Mouse (Mus musculus): ENCODE measurements around the gene Tnfrsf18. TPM values are rescaled to one million over a fixed set of nuclear protein-coding genes. Genes with fewer than 3 reads are reported as not detected.

Tnfrsf18 gene
- not detected for total RNA-seq (2021)
- long read RNA-seq, result 0 reads

DNA sequence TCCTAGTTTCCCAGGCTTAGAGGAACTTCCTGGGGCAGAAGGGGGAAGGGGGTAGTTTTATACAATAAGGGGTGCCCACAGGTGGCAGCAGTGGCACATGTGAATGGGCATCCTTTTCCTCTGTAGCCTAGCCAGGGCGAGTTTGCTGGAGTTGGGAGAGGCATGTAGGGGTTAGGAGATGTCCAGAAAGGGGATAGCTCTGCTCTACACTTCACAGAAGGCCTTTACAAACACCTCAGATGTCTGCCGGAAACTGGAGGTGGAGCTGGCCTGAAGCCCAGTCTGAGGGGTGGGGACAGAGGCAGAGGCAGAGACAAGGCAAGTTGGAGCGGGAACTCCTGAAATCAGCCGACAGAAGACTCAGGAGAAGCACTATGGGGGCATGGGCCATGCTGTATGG, at the start of gene Tnfrsf18:
Tnfrsf18 (plus strand) TSS at position 152 of the 400 bp plus-strand sequence.
- DNase-seq (ENCODE audit: low spot score in 2 of 2), result peak; percentile 32 to 51

DNA sequence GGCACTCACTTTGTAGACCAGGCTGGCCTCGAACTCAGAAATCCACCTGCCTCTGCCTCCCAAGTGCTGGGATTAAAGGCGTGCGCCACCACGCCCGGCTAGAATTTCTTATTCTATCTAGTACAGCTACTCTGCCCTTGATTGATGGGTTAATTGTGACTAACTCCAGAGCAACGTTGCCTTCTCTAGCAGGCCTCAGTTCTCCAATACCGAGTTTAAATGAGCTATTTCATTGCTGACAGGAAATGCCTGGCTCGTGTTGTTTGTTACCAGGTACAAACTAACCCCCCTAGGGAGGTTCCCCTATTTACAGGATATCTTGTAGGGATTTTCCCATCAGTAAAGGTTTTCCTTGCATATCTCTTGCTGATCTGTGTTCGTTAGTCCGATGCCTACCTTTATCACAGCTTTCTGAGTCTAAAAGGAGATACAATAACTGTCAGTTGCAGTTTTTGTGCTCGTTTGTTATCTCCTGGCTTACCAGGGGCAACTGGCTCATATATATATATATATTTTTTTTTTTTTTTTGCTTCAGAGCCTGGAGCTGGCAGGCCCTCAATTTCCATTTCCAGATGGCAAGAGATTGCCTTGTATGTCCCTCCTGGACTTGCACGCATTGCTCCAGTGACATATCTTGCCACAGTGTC, 44.4 kb upstream of the Tnfrsf18 start:
- no peak for DNase-seq (ENCODE audit: low spot score in 2 of 2)

DNA sequence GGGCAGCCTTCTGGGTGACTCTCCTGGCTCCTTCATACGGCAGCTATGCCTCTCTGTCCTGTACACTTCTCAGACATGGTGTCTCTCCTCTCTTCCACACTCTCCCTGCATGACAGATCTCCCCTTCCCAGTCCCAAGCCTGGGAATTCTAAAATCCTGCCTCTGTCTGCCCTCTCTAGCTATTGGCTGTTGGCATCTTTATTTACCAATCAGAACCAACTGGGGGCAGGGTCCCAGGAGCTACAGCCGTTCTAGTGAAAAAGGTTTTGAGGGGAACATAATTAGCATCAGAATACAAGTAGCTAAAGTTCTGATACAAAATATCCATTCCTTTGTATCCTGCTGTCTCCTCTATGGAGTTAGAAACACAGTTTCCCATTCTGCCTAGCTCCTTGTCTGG, 42.2 kb upstream of the Tnfrsf18 start:
- DNase-seq (ENCODE audit: low spot score in 2 of 2), result no peak

DNA sequence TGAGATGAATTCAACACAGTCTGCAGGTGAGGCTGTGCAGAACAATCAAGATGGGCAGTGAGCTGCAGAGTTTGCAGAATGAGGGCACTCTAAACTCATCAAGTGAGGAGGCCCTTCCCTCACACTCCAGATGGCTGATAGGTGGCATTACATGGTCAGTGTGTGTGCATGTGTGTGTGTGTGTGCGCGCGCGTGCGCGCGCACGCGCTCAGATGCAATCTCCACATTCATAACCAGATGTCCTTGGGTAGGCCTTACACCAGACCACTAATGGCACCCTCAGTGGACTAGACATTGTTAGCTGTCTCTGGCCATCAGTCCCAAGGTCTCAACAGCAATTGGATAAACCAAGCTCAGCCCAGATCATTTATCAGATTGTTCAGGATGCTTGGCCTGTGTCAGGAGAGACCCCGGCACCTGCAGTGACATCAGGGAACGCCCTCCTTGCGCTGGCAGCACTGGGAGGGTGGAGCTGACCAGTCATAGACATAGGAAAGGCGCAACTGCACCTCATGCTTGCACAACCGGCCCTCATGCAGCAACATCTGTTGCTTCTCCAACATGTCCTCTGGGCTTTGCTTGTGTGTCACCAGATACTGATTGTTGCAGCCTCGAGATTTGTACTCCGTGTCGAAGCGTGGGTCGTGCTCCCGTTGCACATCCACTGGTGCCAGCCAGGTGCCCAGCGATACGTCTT, 34.6 kb upstream of the Tnfrsf18 start:
- DNase-seq (ENCODE audit: low spot score in 2 of 2), result no peak

DNA sequence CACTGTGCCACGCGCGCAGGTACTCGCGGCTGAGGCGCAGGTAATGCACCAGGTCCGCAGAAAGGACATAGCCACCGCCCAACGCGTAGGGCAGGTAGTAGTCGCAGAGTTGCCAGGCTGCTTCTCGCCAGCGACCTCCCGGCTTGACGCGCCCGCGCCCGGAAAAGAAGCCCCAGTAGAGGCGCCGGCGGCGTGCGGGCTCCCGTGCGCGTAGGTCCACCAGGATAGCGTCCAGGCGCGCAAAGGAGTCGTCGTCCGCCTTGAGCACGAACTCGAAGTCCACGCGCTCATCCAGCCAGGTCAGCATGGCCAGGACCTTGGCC, 34.1 kb upstream of the Tnfrsf18 start:
- DNase-seq (ENCODE audit: low spot score in 2 of 2), result no peak

DNA sequence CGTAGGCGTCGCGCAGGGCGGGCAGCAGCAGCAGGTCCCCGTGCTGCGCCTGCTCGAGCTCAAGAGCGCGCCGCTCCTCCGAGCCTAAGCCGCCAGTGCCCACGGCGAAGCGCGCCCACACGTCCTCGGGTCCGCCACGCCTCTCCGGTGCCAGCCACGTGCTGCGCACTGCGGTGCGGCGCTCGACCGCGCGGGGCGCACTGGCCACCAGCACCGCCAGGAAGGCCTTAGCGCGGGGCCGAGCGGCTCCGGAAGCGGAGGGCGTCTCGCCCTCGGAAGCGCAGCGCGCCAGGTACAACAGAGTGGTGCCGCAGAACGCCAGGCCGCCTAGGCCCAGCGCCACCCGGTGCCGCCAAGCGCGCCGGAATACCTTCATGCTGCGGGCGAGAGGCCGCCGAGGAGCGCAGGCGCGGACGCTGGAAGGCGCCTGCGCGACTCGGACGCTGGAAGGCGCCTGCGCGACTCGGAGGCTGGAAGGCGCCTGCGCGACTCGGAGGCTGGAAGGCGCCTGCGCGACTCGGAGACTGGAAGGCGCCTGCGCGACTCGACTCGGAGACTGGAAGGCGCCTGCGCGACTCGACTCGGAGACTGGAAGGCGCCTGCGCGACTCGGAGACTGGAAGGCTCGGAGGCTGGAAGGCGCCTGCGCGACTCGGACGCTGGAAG, 33.6 kb upstream of the Tnfrsf18 start, which contains the start of the genes B3galt6 and Sdf4:
B3galt6 (minus strand) TSS at position 409 of the 665 bp plus-strand sequence.
Sdf4 (plus strand) TSS at position 632 of the 665 bp plus-strand sequence.
- DNase-seq (ENCODE audit: low spot score in 2 of 2), result peak; percentile 86 to 93

DNA sequence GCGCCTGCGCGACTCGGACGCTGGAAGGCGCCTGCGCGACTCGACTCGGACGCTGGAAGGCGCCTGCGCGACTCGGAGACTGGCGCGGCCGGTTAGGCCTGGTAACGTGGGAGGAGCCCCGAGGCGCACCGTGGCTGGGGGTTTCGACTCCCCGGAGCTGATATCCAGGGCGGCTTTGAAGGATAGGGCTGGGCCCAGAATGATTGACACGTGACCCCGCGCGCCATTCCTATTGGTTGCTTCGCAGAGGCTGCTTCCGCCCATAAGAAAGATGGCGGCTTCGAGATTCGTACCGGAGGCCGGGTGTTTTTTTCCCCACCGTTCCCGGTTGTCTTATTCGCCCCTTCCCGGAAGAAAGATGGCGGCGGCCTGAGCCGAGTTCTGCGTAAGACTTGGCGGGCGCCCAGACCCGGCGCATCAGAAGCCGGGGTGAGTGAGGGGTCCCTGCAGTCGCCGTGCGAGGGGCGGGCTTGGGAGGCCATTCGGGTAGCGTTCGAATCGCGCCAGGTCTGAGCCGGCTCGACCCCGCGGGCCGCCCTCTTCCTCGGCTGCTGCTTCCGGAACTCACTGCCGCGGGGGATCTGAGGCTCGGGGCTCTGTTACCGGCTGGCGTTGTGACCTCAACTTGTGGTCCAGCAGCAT, 32.9 kb upstream of the Tnfrsf18 start:
- DNase-seq (ENCODE audit: low spot score in 2 of 2), result peak; percentile 93 to 99

DNA sequence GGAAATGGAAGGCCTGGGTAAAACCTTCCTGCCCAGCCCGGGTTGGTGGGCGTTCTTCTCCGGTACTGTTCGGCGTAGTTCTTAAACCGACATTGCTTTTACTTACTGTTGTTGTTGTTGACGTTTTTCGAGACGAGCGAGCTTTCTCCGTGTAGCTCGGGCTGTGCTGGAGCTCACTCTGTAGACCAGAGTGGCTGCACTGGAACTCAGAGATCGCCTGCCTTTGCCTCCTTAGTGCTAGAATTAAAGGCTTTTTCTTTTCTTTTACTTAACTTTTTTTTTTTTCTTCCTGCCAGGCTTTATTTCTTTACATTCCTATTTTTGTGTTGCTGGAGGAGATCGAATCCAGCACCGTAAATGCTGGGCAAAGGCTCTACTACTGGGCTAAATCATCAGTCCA, 32.4 kb upstream of the Tnfrsf18 start:
- no peak for DNase-seq (ENCODE audit: low spot score in 2 of 2)

DNA sequence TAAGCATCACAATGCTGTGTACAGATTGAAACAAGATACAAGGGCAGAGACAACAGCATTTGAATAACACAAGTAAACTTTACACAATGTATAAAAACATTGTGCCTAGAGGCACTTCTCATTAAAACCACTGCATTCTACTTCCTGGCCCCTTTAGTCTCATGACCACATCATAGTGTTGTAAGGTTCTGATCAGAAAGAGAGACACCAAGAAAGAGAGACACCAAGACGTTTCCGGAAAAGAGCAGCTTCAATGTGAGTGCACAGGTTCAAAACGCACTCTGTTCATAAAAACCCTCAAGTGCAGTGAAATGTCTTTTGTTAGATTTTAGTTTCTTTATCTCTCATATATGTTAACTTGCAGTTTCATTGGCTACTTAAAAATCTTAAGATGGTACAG, 21.9 kb upstream of the Tnfrsf18 start:
- no peak for DNase-seq (ENCODE audit: low spot score in 2 of 2)

DNA sequence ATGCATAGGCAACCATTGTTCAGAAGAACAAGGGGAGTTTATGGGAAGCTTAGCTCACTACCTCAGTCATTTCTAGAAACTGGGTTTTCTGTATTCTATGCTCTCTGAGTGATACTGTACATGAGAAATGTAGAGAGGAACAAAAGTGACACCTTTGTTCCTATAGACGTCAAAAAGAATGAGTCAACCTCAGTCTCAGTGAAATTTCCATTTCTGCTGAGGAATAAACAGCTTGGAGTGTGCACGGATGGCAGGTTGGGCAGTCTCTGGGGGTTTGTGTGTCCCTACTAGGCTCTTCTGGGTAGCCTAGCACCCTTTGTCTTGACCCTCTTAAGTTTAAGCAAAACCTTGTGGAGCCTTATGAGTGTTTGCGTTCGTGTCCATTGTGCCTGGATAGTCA, 17.6 kb upstream of the Tnfrsf18 start:
- DNase-seq (ENCODE audit: low spot score in 2 of 2), result no peak

DNA sequence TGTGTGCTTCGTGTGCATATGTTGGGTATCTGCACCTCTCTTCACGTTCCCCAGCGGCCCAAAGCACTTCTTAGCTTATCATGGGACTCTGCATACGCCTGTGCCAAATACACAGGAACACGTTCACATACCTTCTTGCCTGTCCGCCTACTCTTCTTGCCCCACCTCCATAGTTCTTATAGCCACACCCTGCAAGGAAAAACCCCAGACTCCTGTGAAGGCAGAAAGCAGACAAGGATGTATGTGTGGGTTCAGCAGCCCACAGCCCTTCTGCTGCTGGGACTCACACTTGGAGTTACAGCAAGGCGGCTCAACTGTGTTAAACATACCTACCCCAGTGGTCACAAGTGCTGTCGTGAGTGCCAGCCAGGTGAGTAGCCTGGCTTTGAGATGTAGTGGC, 12.3 kb upstream of the Tnfrsf18 start, which contains the start of gene Tnfrsf4:
Tnfrsf4 (plus strand) TSS at position 207 of the 400 bp plus-strand sequence.
- no peak for DNase-seq (ENCODE audit: low spot score in 2 of 2)

DNA sequence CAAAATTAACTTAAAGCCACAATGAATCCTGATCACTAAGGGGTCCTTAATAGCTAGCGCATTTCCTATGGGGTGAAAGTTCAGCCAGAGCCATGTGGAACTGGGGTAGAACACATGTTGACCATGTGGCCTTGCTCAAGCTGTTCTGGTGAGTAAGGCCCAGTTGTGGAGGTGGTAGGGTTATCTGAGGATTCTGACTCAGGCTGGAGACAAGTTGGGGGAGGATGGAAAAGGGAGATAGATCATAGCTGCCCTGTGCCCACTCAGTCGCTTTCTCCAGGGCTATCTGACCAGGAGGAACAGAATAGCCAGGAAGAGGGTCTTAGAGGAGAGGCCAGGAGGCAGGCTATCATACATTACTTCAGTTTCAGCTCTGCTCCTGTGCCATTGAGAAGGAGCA, 11.5 kb upstream of the Tnfrsf18 start:
- DNase-seq (ENCODE audit: low spot score in 2 of 2), result no peak

DNA sequence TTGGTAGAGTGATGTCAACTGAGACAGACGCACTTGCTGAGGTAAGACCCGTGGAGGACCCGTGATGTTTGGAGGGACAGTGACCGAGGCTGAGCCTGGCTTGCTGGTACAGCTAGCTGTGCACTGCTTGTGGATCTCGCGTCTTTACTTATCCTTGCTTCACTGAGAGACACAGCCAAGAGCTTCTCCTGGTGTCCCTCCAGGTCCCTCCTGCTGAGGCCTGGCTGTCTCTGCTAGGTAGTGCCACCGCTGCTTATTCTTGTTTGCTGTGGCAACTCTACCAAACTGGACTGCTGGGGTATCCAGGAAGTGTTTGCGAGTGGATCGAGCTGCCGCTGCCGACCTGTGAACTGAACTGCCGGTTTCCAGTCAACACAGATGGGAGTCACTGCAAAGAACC, 6.2 kb upstream of the Tnfrsf18 start:
- DNase-seq (ENCODE audit: low spot score in 2 of 2), result no peak

DNA sequence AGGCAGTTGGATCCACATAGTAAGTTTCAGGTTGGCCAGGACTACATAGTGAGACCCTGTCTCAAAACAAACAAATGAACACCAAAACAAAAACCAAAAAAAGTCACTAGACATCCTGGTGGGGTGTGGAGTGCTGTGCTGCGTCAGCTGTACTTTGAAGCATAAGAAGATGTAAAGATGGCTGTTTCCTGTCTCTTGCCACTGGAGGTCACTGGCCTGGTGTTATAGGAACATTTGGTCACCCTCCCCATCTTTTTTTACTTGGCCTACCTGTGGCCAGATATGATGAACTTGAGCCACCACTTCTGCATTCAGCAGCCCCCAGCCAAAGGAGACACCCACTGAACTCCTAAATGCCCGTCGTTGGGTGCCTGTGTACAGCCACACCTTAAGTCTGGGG, 4.6 kb upstream of the Tnfrsf18 start:
- DNase-seq (ENCODE audit: low spot score in 2 of 2), result no peak

DNA sequence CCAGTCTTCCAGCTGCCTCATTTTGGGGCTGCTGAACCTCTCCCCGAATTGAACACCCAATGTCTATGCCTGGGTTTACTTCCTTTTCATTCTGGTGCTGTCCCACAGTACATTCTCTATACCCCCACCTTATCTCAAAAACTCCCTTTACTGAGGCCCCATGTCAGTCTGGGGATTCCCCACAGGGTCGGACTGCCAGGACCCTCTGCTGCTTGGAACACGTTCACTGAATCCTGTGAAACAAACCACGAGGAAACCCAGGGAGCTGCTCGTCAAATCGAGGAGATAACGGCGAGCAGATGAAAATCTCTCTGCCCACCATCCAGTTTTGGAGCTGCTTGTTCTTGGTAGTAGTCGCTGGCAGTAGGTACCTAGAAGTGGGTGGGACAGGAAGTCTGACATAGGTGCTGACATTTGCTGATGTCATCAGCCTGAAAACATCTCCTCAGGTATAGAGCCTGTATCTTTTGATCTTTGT, 4.0 kb upstream of the Tnfrsf18 start:
- DNase-seq (ENCODE audit: low spot score in 2 of 2), result no peak

DNA sequence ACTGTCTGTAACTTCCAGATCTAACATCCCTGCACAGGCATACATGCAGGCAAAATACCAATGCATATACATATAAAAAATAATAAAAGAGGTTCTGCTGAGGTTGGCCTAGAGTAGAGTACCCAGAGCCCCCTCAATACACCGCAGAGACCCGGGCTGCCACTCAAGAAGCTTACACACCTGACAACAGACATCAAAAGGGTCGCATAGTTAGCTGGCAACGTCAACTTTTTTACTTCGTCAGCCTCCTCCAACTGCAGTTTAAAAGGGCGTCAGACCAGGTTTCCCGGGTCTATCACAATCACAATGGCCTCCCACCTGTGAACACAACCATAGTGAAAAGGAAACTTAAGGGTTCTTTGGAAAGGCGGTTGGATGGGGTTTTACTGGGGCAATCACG, 2.4 kb upstream of the Tnfrsf18 start:
- DNase-seq (ENCODE audit: low spot score in 2 of 2), result no peak

DNA sequence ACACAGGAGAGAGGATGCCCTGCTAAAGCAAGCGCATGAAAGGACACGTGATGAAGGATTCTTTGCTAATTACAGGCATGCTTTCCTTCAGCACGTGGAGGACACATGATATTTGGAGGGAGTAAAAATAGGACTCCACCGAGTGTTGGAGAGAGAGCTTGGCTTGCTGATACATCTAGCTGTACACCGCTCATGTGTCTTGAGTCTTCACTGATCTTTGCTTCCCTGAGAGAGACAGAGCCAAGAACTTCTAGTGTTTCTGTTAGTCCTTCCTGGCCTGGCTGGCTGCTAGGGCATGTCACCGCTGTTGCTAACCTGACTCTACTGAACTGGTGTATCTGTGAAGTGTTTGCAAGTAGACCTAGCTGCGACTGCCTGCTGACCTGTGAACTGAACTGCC, 1.8 kb upstream of the Tnfrsf18 start:
- DNase-seq (ENCODE audit: low spot score in 2 of 2), result no peak

DNA sequence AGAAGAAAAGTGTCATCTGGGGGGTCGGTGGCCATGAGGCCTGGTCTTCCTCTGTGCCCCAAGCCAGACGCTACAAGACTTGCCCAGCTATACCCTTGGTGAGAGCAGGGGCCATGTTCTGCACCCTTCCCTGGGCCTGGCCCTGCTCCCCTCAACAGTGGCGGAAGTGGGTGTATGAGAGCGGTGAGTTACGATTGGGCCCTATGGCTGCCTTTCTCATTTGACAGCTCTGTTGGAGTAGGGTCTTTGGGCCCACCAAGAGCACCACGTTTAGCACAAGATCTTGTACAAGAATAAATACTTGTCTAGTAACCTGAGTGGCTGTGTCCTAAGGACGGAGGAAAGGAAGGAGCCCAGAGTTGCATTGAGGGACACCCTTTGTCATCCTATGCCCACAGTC, 2.6 kb downstream of the Tnfrsf18 start:
- DNase-seq (ENCODE audit: low spot score in 2 of 2), result no peak

DNA sequence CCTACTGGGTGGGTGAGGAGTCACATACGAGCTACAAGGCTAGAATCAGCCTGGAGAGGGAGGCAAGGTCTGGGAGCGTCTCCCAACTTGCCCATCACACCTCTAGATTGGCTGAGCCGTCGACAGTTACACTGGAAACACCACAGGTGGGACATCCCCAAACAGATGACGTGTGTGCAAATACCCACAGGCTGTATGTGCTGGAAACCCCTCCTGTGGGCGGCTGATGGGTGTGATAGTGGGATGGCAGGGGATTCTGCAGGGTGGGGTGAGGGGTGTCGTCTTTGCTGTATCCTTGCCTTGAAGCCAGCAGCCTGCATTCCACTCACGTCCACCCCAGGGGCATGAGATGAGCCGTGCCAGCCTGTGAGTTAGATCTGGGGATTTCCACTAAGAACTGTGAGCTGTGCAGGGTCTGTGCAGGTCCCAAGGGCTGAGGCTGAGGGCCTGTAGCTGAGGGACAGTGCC, 4.7 kb downstream of the Tnfrsf18 start:
- no peak for DNase-seq (ENCODE audit: low spot score in 2 of 2)

DNA sequence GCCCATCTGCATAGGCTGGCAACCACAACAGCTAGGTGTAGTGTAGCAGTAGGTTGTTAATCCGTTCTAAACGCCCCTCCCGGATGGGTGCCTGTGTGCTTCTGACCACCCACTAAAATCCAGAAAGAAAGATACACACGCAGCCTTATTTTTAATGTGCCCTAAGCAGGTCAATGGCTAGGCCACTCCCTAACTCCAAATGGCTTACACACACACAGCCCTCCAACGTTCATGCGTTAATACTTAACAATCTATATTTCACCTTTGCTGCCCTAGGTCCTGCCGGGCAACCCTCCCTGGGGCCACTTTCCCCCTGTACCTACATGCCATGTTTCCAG, 5.3 kb downstream of the Tnfrsf18 start:
- DNase-seq (ENCODE audit: low spot score in 2 of 2), result no peak

DNA sequence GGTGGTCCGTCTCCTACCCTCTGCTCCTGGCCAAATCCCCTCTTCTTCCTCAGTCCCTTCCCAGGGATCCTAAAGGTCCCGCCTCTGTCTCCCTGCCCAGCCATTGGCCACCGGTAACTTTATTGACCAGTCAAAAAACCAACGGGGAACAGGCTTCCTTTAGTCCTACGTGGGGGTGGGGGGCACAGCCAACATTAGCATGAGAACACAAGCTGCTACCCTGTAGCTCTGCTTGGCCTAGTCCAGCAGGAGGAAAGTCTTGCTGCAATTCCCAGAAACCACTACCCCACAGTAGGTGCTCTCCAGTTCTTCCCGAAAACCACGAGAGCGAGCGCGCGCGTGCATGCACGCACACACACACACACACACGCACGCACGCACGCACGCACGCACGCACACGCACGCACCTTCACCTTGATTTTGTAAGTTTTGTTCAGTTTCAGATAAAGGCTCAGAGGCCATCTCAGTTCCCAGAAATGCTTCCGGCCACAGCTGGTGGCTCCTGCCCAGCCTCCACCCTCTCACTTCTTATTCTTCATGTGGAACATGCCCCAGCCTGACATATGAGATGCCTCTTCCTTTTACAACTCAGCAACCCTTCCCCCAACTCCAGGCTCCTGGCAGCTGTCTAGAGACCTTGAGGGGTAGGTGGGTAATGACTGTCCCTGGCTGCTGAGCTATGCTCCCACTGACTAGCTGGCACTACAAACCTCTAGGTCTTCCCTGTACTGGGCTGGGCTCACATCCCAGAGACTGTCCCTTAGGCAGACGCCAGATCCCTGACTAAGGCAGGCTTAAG, 5.8 kb downstream of the Tnfrsf18 start:
- DNase-seq (ENCODE audit: low spot score in 2 of 2), result peak; percentile 66 to 71
